Mouse (Mus musculus) thymus, adult 2 months (tissue): Measurements from ENCODE around the gene Pmm2.

Source experiments
- CTCF ChIP-seq: fragments of 200-500 bp; IDR thresholded peaks from 2 replicates; pipeline ENCODE4 v1.5.1; 2012; ENCODE audit warnings: mild to moderate bottlenecking, control low read depth, low read length, moderate library complexity, borderline replicate concordance; ENCODE audit not compliant: control insufficient read depth, poor library complexity, insufficient read depth; ENCODE audit errors: extremely low read depth
- POLR2A ChIP-seq: fragments of 200-500 bp; IDR thresholded peaks from 2 replicates; pipeline ENCODE4 v1.6.1; 2012; ENCODE audit warnings: mild to moderate bottlenecking, low read length, control low read depth, moderate library complexity; ENCODE audit not compliant: control insufficient read depth, poor library complexity, insufficient read depth; ENCODE audit errors: extremely low read depth

DNA sequence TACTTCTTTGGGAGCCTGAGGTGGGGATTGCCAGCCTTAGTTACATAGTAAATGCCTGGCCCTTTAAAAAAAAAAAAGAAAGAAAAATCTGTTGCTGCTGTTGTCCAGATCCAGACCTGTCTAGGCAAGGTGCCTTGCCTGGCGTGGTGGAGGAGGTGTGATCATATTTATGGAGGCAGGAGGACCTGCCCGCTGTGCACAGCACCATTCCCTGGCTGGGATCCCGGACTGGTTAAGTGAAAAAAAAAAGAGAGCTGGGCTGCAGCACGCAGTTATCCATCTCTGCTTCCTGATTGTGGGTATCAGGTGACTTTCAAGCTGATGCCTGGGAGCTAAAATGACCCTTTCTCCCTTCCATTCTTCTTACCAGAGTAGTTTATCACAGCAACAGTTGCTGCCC, 47.6 kb downstream of the Pmm2 start:
- no peak for TF ChIP-seq POLR2A
- TF ChIP-seq CTCF = no peak
